In genomic region chr6:86471760-86472099, GRCm38 (mm10) we compare ENCODE assay signal across 8 mouse cellular contexts. TPM values are rescaled to one million over a fixed set of nuclear protein-coding genes. Genes with fewer than 3 reads are reported as not detected.
DNase-seq lines count a peak whose midpoint lies in the region; ATAC-seq and TF ChIP-seq lines count a peak whose summit lies in the region.

No protein-coding gene starts in this region.

- peak overlapping the region; percentile 75 for H3K9ac ChIP-seq in embryonic facial prominence, embryonic 13.5 days
- H3K9ac ChIP-seq in intestine, postnatal 0 days (ENCODE audit: low read depth, low read length): peak overlapping the region; percentile 46
- peak overlapping the region; percentile 80 for H3K9ac ChIP-seq in neural tube, embryonic 13.5 days

- no peak for DNase-seq in left cerebral cortex, adult 2 months (ENCODE audit: extremely low spot score in 1 of 2, low spot score in 2 of 2)
- DNase-seq in left cerebral cortex, adult 18-20 months (ENCODE audit: low spot score in 2 of 2): no peak
- no peak for DNase-seq in thymus, postnatal 0 days (ENCODE audit: low spot score)
- DNase-seq in cerebellum, postnatal 14 days: no peak
- no peak for DNase-seq in spleen, postnatal 4 days (ENCODE audit: low spot score in 2 of 2)

- ATAC-seq in embryonic facial prominence, embryonic 13.5 days (ENCODE audit: insufficient number of reproducible peaks, insufficient read depth, low FRiP score, low TSS enrichment, low read depth): 0 out of 2 replicates have a peak, but pooled peaks have one; percentile 8
- ATAC-seq in intestine, postnatal 0 days: peak; percentile 50
- peak; percentile 51; the same call in 1 of the 2 replicates for ATAC-seq in neural tube, embryonic 13.5 days (ENCODE audit: low read depth)

- H3K36me3 ChIP-seq in embryonic facial prominence, embryonic 13.5 days: peaks cover 25% of the 10 kb centered on the region; the same call in 1 of the 2 replicates
- H3K36me3 ChIP-seq in intestine, postnatal 0 days (ENCODE audit: control insufficient read depth, insufficient read depth): peaks cover 26% of the 10 kb centered on the region
- peaks cover 28% of the 10 kb centered on the region for H3K36me3 ChIP-seq in neural tube, embryonic 13.5 days

- H3K27me3 ChIP-seq in embryonic facial prominence, embryonic 13.5 days: no peaks in the 10 kb centered on the region
- H3K27me3 ChIP-seq in intestine, postnatal 0 days (replicated peaks; ENCODE audit: control insufficient read depth, insufficient read depth, low read length): no peaks in the 10 kb centered on the region
- H3K27me3 ChIP-seq in neural tube, embryonic 13.5 days: no peaks in the 10 kb centered on the region

- H3K4me2 ChIP-seq in embryonic facial prominence, embryonic 13.5 days: peak overlapping the region; percentile 75
- peak overlapping the region; percentile 66 for H3K4me2 ChIP-seq in intestine, postnatal 0 days (replicated peaks; ENCODE audit: low read depth)
- peak overlapping the region; percentile 76 for H3K4me2 ChIP-seq in neural tube, embryonic 13.5 days

- intact Hi-C loops in left cerebral cortex, adult 2 months (cut with DNase I): loop anchor here (1.0 to 2.0 kb wide), 3 partner anchors 55 to 197 kb away; partner anchors contain the start of genes Mxd1 and Pcbp1

- peaks cover 16% of the 10 kb centered on the region for H3K4me1 ChIP-seq in embryonic facial prominence, embryonic 13.5 days
- H3K4me1 ChIP-seq in intestine, postnatal 0 days (replicated peaks; ENCODE audit: control insufficient read depth, insufficient read depth, low read length): no peaks in the 10 kb centered on the region; the same call in 1 of the 2 replicates
- peaks cover 19% of the 10 kb centered on the region for H3K4me1 ChIP-seq in neural tube, embryonic 13.5 days (replicated peaks)

- H3K27ac ChIP-seq in left cerebral cortex, adult 2 months: peak overlapping the region; percentile 86
- peak overlapping the region; percentile 89 for H3K27ac ChIP-seq in embryonic facial prominence, embryonic 13.5 days
- H3K27ac ChIP-seq in intestine, postnatal 0 days (ENCODE audit: low read depth, low read length): peak overlapping the region; percentile 80
- peak overlapping the region; percentile 97 for H3K27ac ChIP-seq in neural tube, embryonic 13.5 days (replicated peaks)

- H3K4me3 ChIP-seq in left cerebral cortex, adult 2 months: peak overlapping the region; percentile 43
- H3K4me3 ChIP-seq in embryonic facial prominence, embryonic 13.5 days: peak overlapping the region; percentile 41
- H3K4me3 ChIP-seq in intestine, postnatal 0 days (ENCODE audit: low read depth, low read length): peak overlapping the region; percentile 38
- H3K4me3 ChIP-seq in neural tube, embryonic 13.5 days: peak overlapping the region; percentile 40

- H3K9me3 ChIP-seq in embryonic facial prominence, embryonic 13.5 days: no peaks in the 10 kb centered on the region
- H3K9me3 ChIP-seq in intestine, postnatal 0 days (ENCODE audit: control insufficient read depth): no peaks in the 10 kb centered on the region
- no peaks in the 10 kb centered on the region for H3K9me3 ChIP-seq in neural tube, embryonic 13.5 days

- TF ChIP-seq CTCF in left cerebral cortex, adult 2 months (IDR thresholded peaks at IDR 0.05): no peak
- TF ChIP-seq CTCF in intestine, postnatal 0 days (IDR thresholded peaks at IDR 0.05; ENCODE audit: low read depth): no peak

- 20% methylated on average over 9 of the region's 9 CpGs for WGBS in embryonic facial prominence, embryonic 13.5 days
- 13% methylated on average over 9 of the region's 9 CpGs for WGBS in intestine, postnatal 0 days
- 25% methylated on average over 9 of the region's 9 CpGs for WGBS in neural tube, embryonic 13.5 days

RNA-seq across cellular contexts. Expression of gene C87436, which starts 33.6 kb away (rescaled TPM):
- total RNA-seq in left cerebral cortex, adult 2 months (2021): 10 to 100 TPM; 19.3 to 24.7 TPM
- 10 to 100 TPM; 21.6 to 22.8 TPM for total RNA-seq in left cerebral cortex, adult 18-20 months (2021)
- 27.9 and 31.4 TPM in 2 replicates for polyA plus RNA-seq in embryonic facial prominence, embryonic 13.5 days (2015; fragmentation: Nextera tagmentation; extraction: Ambion mirVana)
- 12.4 and 12.8 TPM in 2 replicates for polyA plus RNA-seq in intestine, postnatal 0 days (2015; fragmentation: Nextera tagmentation; extraction: Ambion mirVana)
- polyA plus RNA-seq in neural tube, embryonic 13.5 days (2015; fragmentation: Nextera tagmentation; extraction: Ambion mirVana): 22.0 and 22.4 TPM in 2 replicates
- 29.8 and 30.8 TPM in 2 replicates for polyA plus RNA-seq in thymus, postnatal 0 days (2015; fragmentation: Nextera tagmentation; extraction: Ambion mirVana)

RNA-seq across cellular contexts. Expression of gene Gm44790, which starts 45.3 kb away (rescaled TPM):
- total RNA-seq in left cerebral cortex, adult 2 months (2021): not detected
- total RNA-seq in left cerebral cortex, adult 18-20 months (2021): under 1 TPM in 1 of 2 experiments, not detected in 1; 0.58 TPM
- polyA plus RNA-seq in embryonic facial prominence, embryonic 13.5 days (2015; fragmentation: Nextera tagmentation; extraction: Ambion mirVana): not detected in 2 replicates
- not detected in 2 replicates for polyA plus RNA-seq in intestine, postnatal 0 days (2015; fragmentation: Nextera tagmentation; extraction: Ambion mirVana)
- polyA plus RNA-seq in neural tube, embryonic 13.5 days (2015; fragmentation: Nextera tagmentation; extraction: Ambion mirVana): 0.50 and 0.63 TPM in 2 replicates
- polyA plus RNA-seq in thymus, postnatal 0 days (2015; fragmentation: Nextera tagmentation; extraction: Ambion mirVana): 0.25 and 0.31 TPM in 2 replicates

RNA-seq across cellular contexts. Expression of gene Pcbp1, which starts 54.4 kb away (rescaled TPM):
- total RNA-seq in left cerebral cortex, adult 2 months (2021): 100 to 1,000 TPM; 174 to 176 TPM
- 100 to 1,000 TPM; 188 to 189 TPM for total RNA-seq in left cerebral cortex, adult 18-20 months (2021)
- polyA plus RNA-seq in embryonic facial prominence, embryonic 13.5 days (2015; fragmentation: Nextera tagmentation; extraction: Ambion mirVana): 270 and 423 TPM in 2 replicates
- 326 and 327 TPM in 2 replicates for polyA plus RNA-seq in intestine, postnatal 0 days (2015; fragmentation: Nextera tagmentation; extraction: Ambion mirVana)
- 431 and 435 TPM in 2 replicates for polyA plus RNA-seq in neural tube, embryonic 13.5 days (2015; fragmentation: Nextera tagmentation; extraction: Ambion mirVana)
- 466 and 487 TPM in 2 replicates for polyA plus RNA-seq in thymus, postnatal 0 days (2015; fragmentation: Nextera tagmentation; extraction: Ambion mirVana)
